Mouse (Mus musculus): ENCODE data around the gene Slc22a20.

GRCm38 (mm10) chr19:5986043-5986442, at the start of gene Slc22a20:
- TF ChIP-seq POLR2A (IDR thresholded peaks at IDR 0.05; ENCODE audit: borderline replicate concordance, extremely low read depth, low read depth, low read length) (no peak), CTCF (IDR thresholded peaks at IDR 0.05; ENCODE audit: insufficient read depth, low read length) (no peak)
